Mouse (Mus musculus) cerebellum, adult 2 months (tissue): Measurements from ENCODE around the gene Cks2.

Source experiments
- CTCF ChIP-seq: fragments of 200-500 bp; IDR thresholded peaks from 2 replicates; pipeline ENCODE4 v1.5.1; 2011; ENCODE audit warnings: low read depth, mild to moderate bottlenecking, control low read depth, low read length, moderate library complexity, borderline replicate concordance; ENCODE audit not compliant: insufficient read depth
- POLR2A ChIP-seq: fragments of 200-500 bp; IDR thresholded peaks from 2 replicates; pipeline ENCODE4 v1.6.1; 2011; ENCODE audit warnings: low read length, control low read depth, borderline replicate concordance; ENCODE audit not compliant: insufficient read depth

DNA sequence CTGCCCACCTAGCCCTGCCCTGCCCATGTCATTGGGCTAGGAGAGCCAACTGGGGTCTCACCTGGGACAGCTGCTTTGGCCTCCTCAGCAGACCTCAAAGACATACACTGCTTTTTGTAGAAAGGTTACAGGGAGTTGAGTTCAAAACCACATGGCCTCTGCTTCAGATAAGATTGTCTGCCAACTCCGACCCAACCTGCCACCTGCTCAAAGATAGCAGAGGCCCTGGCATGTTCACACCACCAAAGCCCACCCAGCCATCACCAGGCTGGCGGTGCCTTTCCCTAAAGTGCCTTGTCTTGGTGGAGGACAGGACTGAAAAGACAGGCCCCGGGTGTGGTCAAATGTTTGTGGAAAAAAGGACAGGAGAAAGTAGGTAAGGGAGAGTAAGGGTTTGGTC is 53.3 kb downstream of the Cks2 start:
- TF ChIP-seq CTCF (no peak), POLR2A (no peak)
